In genomic region chr16:78301183-78301830, GRCm38 (mm10) we compare ENCODE assay signal across 8 mouse cellular contexts. TPM values are rescaled to one million over a fixed set of nuclear protein-coding genes. Genes with fewer than 3 reads are reported as not detected.
DNase-seq lines count a peak whose midpoint lies in the region; ATAC-seq and TF ChIP-seq lines count a peak whose summit lies in the region.

TSS of gene Cxadr (plus strand) at chr16:78301489.

- H3K4me2 ChIP-seq in forebrain, embryonic 15.5 days (replicated peaks): peak within 1 kb of the TSS; percentile 65
- H3K4me2 ChIP-seq in neural tube, embryonic 14.5 days (ENCODE audit: low read depth, low read length): peak within 1 kb of the TSS; percentile 77

- H3K4me3 ChIP-seq in forebrain, embryonic 15.5 days: peak within 1 kb of the TSS; percentile 99
- peak within 1 kb of the TSS; percentile 87 for H3K4me3 ChIP-seq in layer of hippocampus, adult 2 months
- H3K4me3 ChIP-seq in neural tube, embryonic 14.5 days (ENCODE audit: low read depth, low read length): peak within 1 kb of the TSS; percentile 92

- no peak for TF ChIP-seq CTCF in layer of hippocampus, adult 2 months (conservative IDR thresholded peaks at IDR 0.05)

- no peaks in the 10 kb centered on the region for H3K9me3 ChIP-seq in forebrain, embryonic 15.5 days
- H3K9me3 ChIP-seq in neural tube, embryonic 14.5 days (ENCODE audit: control insufficient read depth, low read length): no peaks in the 10 kb centered on the region

- peaks cover 20% of the 10 kb centered on the region for H3K4me1 ChIP-seq in forebrain, embryonic 15.5 days
- peaks cover 19% of the 10 kb centered on the region for H3K4me1 ChIP-seq in neural tube, embryonic 14.5 days (ENCODE audit: control insufficient read depth, insufficient read depth, low read length)

- H3K27ac ChIP-seq in forebrain, embryonic 15.5 days (replicated peaks): peak within 1 kb of the TSS; percentile 95
- H3K27ac ChIP-seq in layer of hippocampus, adult 2 months: peak within 1 kb of the TSS; percentile 89
- H3K27ac ChIP-seq in neural tube, embryonic 14.5 days (ENCODE audit: low read depth, low read length): peak within 1 kb of the TSS; percentile 95

- peak; percentile 93 for DNase-seq in ES-CJ7 (ENCODE audit: low read depth, low spot score)
- peak; percentile 73 to 75 for DNase-seq in layer of hippocampus, adult 2 months (ENCODE audit: low spot score in 2 of 2)
- peak; percentile 87 to 90 for DNase-seq in lung, adult 18-20 months
- DNase-seq in thymus, postnatal 10 days (ENCODE audit: low spot score in 2 of 2): peak; percentile 70 to 74

- under 1% methylated on average over 26 of the region's 34 CpGs for WGBS in forebrain, embryonic 15.5 days
- under 1% methylated on average over 34 of the region's 34 CpGs for WGBS in neural tube, embryonic 14.5 days

- no peaks in the 10 kb centered on the region for H3K36me3 ChIP-seq in forebrain, embryonic 15.5 days
- H3K36me3 ChIP-seq in neural tube, embryonic 14.5 days (ENCODE audit: control insufficient read depth, insufficient read depth, low read length): no peaks in the 10 kb centered on the region

- peak; percentile 84 for ATAC-seq in cerebellum, adult (ENCODE audit: insufficient number of reproducible peaks, low FRiP score, low TSS enrichment)
- peak; percentile 97 for ATAC-seq in forebrain, embryonic 15.5 days (replicated peaks)
- peak; percentile 55 to 73 for ATAC-seq in hematopoietic stem cell, adult 5-6 weeks (replicated peaks in 1 of 2; ENCODE audit: insufficient read depth in 1 of 2, low FRiP score in 2 of 2, low TSS enrichment in 1 of 2, low read depth in 1 of 2, poor library complexity in 2 of 2, severe bottlenecking in 2 of 2)
- peak; percentile 98 for ATAC-seq in neural tube, embryonic 14.5 days (ENCODE audit: low read depth)

- no peaks in the 10 kb centered on the region for H3K27me3 ChIP-seq in forebrain, embryonic 15.5 days
- no peaks in the 10 kb centered on the region for H3K27me3 ChIP-seq in neural tube, embryonic 14.5 days (ENCODE audit: control insufficient read depth, insufficient read depth, low read length)

- peak within 1 kb of the TSS; percentile 97 for H3K9ac ChIP-seq in forebrain, embryonic 15.5 days (replicated peaks)
- H3K9ac ChIP-seq in neural tube, embryonic 14.5 days (replicated peaks; ENCODE audit: low read depth, low read length): peak within 1 kb of the TSS; percentile 95

RNA-seq across cellular contexts. Expression of gene Cxadr, which starts in this region (rescaled TPM):
- polyA plus RNA-seq in forebrain, embryonic 15.5 days (2015; fragmentation: Nextera tagmentation; extraction: Ambion mirVana): 139 and 147 TPM in 2 replicates
- total RNA-seq in hematopoietic stem cell, adult 5-6 weeks (2017): 0.69 and 0.79 TPM in 2 replicates
- total RNA-seq in layer of hippocampus, adult 2 months (2021): 10 to 100 TPM; 14.7 to 16.9 TPM
- polyA plus RNA-seq in neural tube, embryonic 14.5 days (2014; fragmentation: Nextera tagmentation; extraction: Ambion mirVana): 99.4 and 115 TPM in 2 replicates

Comparison
In these comparisons a context has a peak if more than half of its experiments do, and no peak if none do; other contexts are left out.
1. Peak in every context shown above with its lines: DNase-seq, ATAC-seq, H3K4me3 ChIP-seq and H3K27ac ChIP-seq.
2. Peak in ATAC-seq in hematopoietic stem cell, adult 5-6 weeks; RNA of the gene not detected or under 1 TPM.